Mouse (Mus musculus) cerebellum, adult 2 months (tissue): ENCODE measurements around the gene Med4.

Experiments used
- CTCF ChIP-seq: fragments of 200-500 bp; IDR thresholded peaks from 2 replicates; pipeline ENCODE4 v1.5.1; 2011; ENCODE audit warnings: low read depth, mild to moderate bottlenecking, control low read depth, low read length, moderate library complexity, borderline replicate concordance; ENCODE audit not compliant: insufficient read depth
- POLR2A ChIP-seq: fragments of 200-500 bp; IDR thresholded peaks from 2 replicates; pipeline ENCODE4 v1.6.1; 2011; ENCODE audit warnings: low read length, control low read depth, borderline replicate concordance; ENCODE audit not compliant: insufficient read depth

DNA sequence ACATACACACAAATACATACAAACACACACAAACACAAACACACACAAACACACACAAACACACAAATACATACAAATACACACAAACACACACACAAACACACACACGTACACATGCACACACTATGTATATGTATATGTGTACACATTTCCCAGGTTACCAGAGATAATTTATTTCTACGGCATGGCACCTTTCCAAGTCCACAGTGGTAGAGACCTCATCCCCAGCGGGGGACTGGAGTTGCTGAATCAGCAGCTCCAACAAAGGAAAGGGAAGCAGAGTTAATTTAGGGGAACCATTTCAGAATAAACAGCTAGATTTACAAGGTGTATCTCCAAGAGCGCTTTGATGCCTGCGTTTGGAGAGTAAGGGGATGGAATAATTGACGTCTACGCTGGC lies 37.6 kb upstream of the Med4 start:
- TF ChIP-seq CTCF (no peak), POLR2A (no peak)
